Mouse (Mus musculus): Measurements from ENCODE around the gene Trabd2b. TPM values are rescaled to one million over a fixed set of nuclear protein-coding genes. Genes with fewer than 3 reads are reported as not detected.

Trabd2b gene
- polyA plus RNA-seq, 1 experiment = 2.0 TPM

- Histone ChIP-seq H3K4me1 (ENCODE audit: control insufficient read depth, insufficient read depth, low read length) (no peaks in the 10 kb centered on the region; the same call in 1 of the 2 replicates), H3K27ac (ENCODE audit: insufficient read depth, low read length) (no peak overlapping the region), H3K4me3 (ENCODE audit: insufficient read depth, low read length) (no peak overlapping the region)
- TF ChIP-seq CTCF (IDR thresholded peaks at IDR 0.05; ENCODE audit: extremely low read depth, insufficient read depth, low read length) (no peak), POLR2A (IDR thresholded peaks at IDR 0.05; ENCODE audit: extremely low read depth, insufficient read depth, low read length) (no peak)
Observed at GRCm38 (mm10) chr4:114370935-114371715, 35.4 kb upstream of the Trabd2b start.

GRCm38 (mm10) chr4:114372699-114373098 lies 33.8 kb upstream of the Trabd2b start:
- TF ChIP-seq POLR2A (IDR thresholded peaks at IDR 0.05; ENCODE audit: extremely low read depth, insufficient read depth, low read length) (no peak), CTCF (IDR thresholded peaks at IDR 0.05; ENCODE audit: extremely low read depth, insufficient read depth, low read length) (no peak)
- Histone ChIP-seq H3K4me1 (ENCODE audit: control insufficient read depth, insufficient read depth, low read length) (no peaks in the 10 kb centered on the region; the same call in 1 of the 2 replicates), H3K27ac (ENCODE audit: insufficient read depth, low read length) (no peak overlapping the region), H3K4me3 (ENCODE audit: insufficient read depth, low read length) (no peak overlapping the region)

- H3K4me3 ChIP-seq (ENCODE audit: insufficient read depth, low read length) = no peak overlapping the region
- no peak overlapping the region for H3K27ac ChIP-seq (ENCODE audit: insufficient read depth, low read length)
- peaks cover 2% of the 10 kb centered on the region; the same call in 1 of the 2 replicates for H3K4me1 ChIP-seq (ENCODE audit: control insufficient read depth, insufficient read depth, low read length)
- no peak for TF ChIP-seq CTCF (IDR thresholded peaks at IDR 0.05; ENCODE audit: extremely low read depth, insufficient read depth, low read length)
- no peak for TF ChIP-seq POLR2A (IDR thresholded peaks at IDR 0.05; ENCODE audit: extremely low read depth, insufficient read depth, low read length)
Observed at GRCm38 (mm10) chr4:114374330-114374729, 32.2 kb upstream of the Trabd2b start.

GRCm38 (mm10) chr4:114377531-114377930 lies 29.0 kb upstream of the Trabd2b start:
- H3K4me1 ChIP-seq (ENCODE audit: control insufficient read depth, insufficient read depth, low read length) = peaks cover 3% of the 10 kb centered on the region; the same call in 1 of the 2 replicates
- no peak overlapping the region for H3K4me3 ChIP-seq (ENCODE audit: insufficient read depth, low read length)
- TF ChIP-seq CTCF (IDR thresholded peaks at IDR 0.05; ENCODE audit: extremely low read depth, insufficient read depth, low read length) = no peak
- no peak for TF ChIP-seq POLR2A (IDR thresholded peaks at IDR 0.05; ENCODE audit: extremely low read depth, insufficient read depth, low read length)
- H3K27ac ChIP-seq (ENCODE audit: insufficient read depth, low read length) = no peak overlapping the region

GRCm38 (mm10) chr4:114378512-114378911 lies 28.0 kb upstream of the Trabd2b start:
- Histone ChIP-seq H3K27ac (ENCODE audit: insufficient read depth, low read length) (no peak overlapping the region; the same call in 1 of the 2 replicates), H3K4me1 (ENCODE audit: control insufficient read depth, insufficient read depth, low read length) (peaks cover 3% of the 10 kb centered on the region; the same call in 1 of the 2 replicates), H3K4me3 (ENCODE audit: insufficient read depth, low read length) (no peak overlapping the region)
- no peak for TF ChIP-seq POLR2A (IDR thresholded peaks at IDR 0.05; ENCODE audit: extremely low read depth, insufficient read depth, low read length)
- no peak for TF ChIP-seq CTCF (IDR thresholded peaks at IDR 0.05; ENCODE audit: extremely low read depth, insufficient read depth, low read length)

- TF ChIP-seq CTCF (IDR thresholded peaks at IDR 0.05; ENCODE audit: extremely low read depth, insufficient read depth, low read length) (no peak), POLR2A (IDR thresholded peaks at IDR 0.05; ENCODE audit: extremely low read depth, insufficient read depth, low read length) (no peak)
- H3K27ac ChIP-seq (ENCODE audit: insufficient read depth, low read length) = no peak overlapping the region
- no peak overlapping the region for H3K4me3 ChIP-seq (ENCODE audit: insufficient read depth, low read length)
- peaks cover 3% of the 10 kb centered on the region; the same call in 1 of the 2 replicates for H3K4me1 ChIP-seq (ENCODE audit: control insufficient read depth, insufficient read depth, low read length)
Observed at GRCm38 (mm10) chr4:114379416-114379956, 27.0 kb upstream of the Trabd2b start.

GRCm38 (mm10) chr4:114382627-114383026 lies 23.9 kb upstream of the Trabd2b start:
- H3K27ac ChIP-seq (ENCODE audit: insufficient read depth, low read length) = no peak overlapping the region
- no peak overlapping the region for H3K4me3 ChIP-seq (ENCODE audit: insufficient read depth, low read length)
- H3K4me1 ChIP-seq (ENCODE audit: control insufficient read depth, insufficient read depth, low read length) = peaks cover 7% of the 10 kb centered on the region; the same call in 1 of the 2 replicates

GRCm38 (mm10) chr4:114385236-114385635 lies 21.3 kb upstream of the Trabd2b start:
- H3K27ac ChIP-seq (ENCODE audit: insufficient read depth, low read length) = no peak overlapping the region
- peaks cover 4% of the 10 kb centered on the region; the same call in 1 of the 2 replicates for H3K4me1 ChIP-seq (ENCODE audit: control insufficient read depth, insufficient read depth, low read length)
- no peak overlapping the region for H3K4me3 ChIP-seq (ENCODE audit: insufficient read depth, low read length)
- no peak for TF ChIP-seq CTCF (IDR thresholded peaks at IDR 0.05; ENCODE audit: extremely low read depth, insufficient read depth, low read length)
- TF ChIP-seq POLR2A (IDR thresholded peaks at IDR 0.05; ENCODE audit: extremely low read depth, insufficient read depth, low read length) = no peak

More at GRCm38 (mm10) chr4:114382627-114383026, 23.9 kb upstream of the Trabd2b start:
- TF ChIP-seq CTCF (IDR thresholded peaks at IDR 0.05; ENCODE audit: extremely low read depth, insufficient read depth, low read length) (no peak), POLR2A (IDR thresholded peaks at IDR 0.05; ENCODE audit: extremely low read depth, insufficient read depth, low read length) (no peak)

- TF ChIP-seq CTCF (IDR thresholded peaks at IDR 0.05; ENCODE audit: extremely low read depth, insufficient read depth, low read length) (no peak), POLR2A (IDR thresholded peaks at IDR 0.05; ENCODE audit: extremely low read depth, insufficient read depth, low read length) (no peak)
- H3K4me3 ChIP-seq (ENCODE audit: insufficient read depth, low read length) = no peak overlapping the region
- H3K4me1 ChIP-seq (ENCODE audit: control insufficient read depth, insufficient read depth, low read length) = peaks cover 4% of the 10 kb centered on the region; the same call in 1 of the 2 replicates
- no peak overlapping the region for H3K27ac ChIP-seq (ENCODE audit: insufficient read depth, low read length)
Observed at GRCm38 (mm10) chr4:114386395-114386811, 20.1 kb upstream of the Trabd2b start.

All from cortical plate, adult 2 months (tissue).